Mouse (Mus musculus) limb, embryonic 15.5 days (tissue): ENCODE data around the gene Scimp. TPM values are rescaled to one million over a fixed set of nuclear protein-coding genes. Genes with fewer than 3 reads are reported as not detected.

Experiments
- ATAC-seq: fragments of 200-750 bp; cut with Nextera tagmentation; 2 replicates; pipeline ENCODE4 v1.8.0; 2017; ENCODE audit warnings: low read depth, moderate TSS enrichment; ENCODE audit not compliant: insufficient number of reproducible peaks, low FRiP score, low TSS enrichment
- H3K27ac ChIP-seq: fragments of 300-500 bp; sonication (generic); 2 replicates; pipeline ENCODE4 v1.5.1; 2015; ENCODE audit warnings: moderate library complexity, mild to moderate bottlenecking, inconsistent platforms
- H3K27me3 ChIP-seq: fragments of 300-500 bp; sonication (generic); 2 replicates; pipeline ENCODE4 v1.6.1; 2015; ENCODE audit warnings: inconsistent platforms
- H3K36me3 ChIP-seq: fragments of 300-500 bp; sonication (generic); 2 replicates; pipeline ENCODE4 v1.6.1; 2015; ENCODE audit warnings: inconsistent platforms
- H3K4me1 ChIP-seq: fragments of 300-500 bp; sonication (generic); 2 replicates; pipeline ENCODE4 v1.6.1; 2015; ENCODE audit warnings: inconsistent platforms
- H3K4me2 ChIP-seq: fragments of 300-500 bp; sonication (generic); 2 replicates; pipeline ENCODE4 v1.6.1; 2015; ENCODE audit warnings: mild to moderate bottlenecking, inconsistent platforms
- H3K4me3 ChIP-seq: fragments of 300-500 bp; sonication (generic); 2 replicates; pipeline ENCODE4 v1.5.1; 2015; ENCODE audit warnings: mild to moderate bottlenecking, inconsistent platforms
- H3K9ac ChIP-seq: fragments of 300-500 bp; sonication (generic); 2 replicates; pipeline ENCODE4 v1.6.1; 2015; ENCODE audit warnings: inconsistent platforms
- H3K9me3 ChIP-seq: fragments of 300-500 bp; sonication (generic); 2 replicates; pipeline ENCODE4 v1.6.1; 2016; ENCODE audit warnings: inconsistent platforms
- WGBS: fragments of 180-500 bp; shearing (Covaris S2); methylation state at CpG from one replicate; pipeline ENCODE4 v1.1.7; 2015; 5-methylcytosine and 5-hydroxymethylcytosine counted together
- polyA plus RNA-seq: library from polyadenylated mRNA; unstranded; fragments of >200 nt; fragmentation: Nextera tagmentation; extraction: Ambion mirVana; gene quantifications from 2 replicates; pipeline ENCODE4 v1.2.1, GENCODE M21; 2015

Gene Scimp
- polyA plus RNA-seq, 1 experiment from 2014 or later: 0.27 TPM

GRCm38 (mm10) chr11:70808101-70808500 is 4.3 kb downstream of the Scimp start:
- no peak overlapping the region for H3K4me3 ChIP-seq
- H3K27ac ChIP-seq: no peak overlapping the region
- 0 out of 2 replicates have a peak, but pooled peaks cover 5% of the 10 kb centered on the region for H3K27me3 ChIP-seq
- H3K9me3 ChIP-seq: no peaks in the 10 kb centered on the region
- H3K4me1 ChIP-seq: no peaks in the 10 kb centered on the region
- H3K36me3 ChIP-seq: no peaks in the 10 kb centered on the region
- no peak for ATAC-seq
- WGBS: 62% methylated on average over 3 of the region's 3 CpGs
- H3K4me2 ChIP-seq: no peak overlapping the region
- no peak overlapping the region for H3K9ac ChIP-seq

- H3K36me3 ChIP-seq: no peaks in the 10 kb centered on the region
- H3K9me3 ChIP-seq: no peaks in the 10 kb centered on the region
- H3K27ac ChIP-seq: no peak overlapping the region
- 0 out of 2 replicates have a peak, but pooled peaks cover 5% of the 10 kb centered on the region for H3K27me3 ChIP-seq
- no peak overlapping the region for H3K4me2 ChIP-seq
- H3K4me1 ChIP-seq: no peaks in the 10 kb centered on the region
- H3K9ac ChIP-seq: no peak overlapping the region
- H3K4me3 ChIP-seq: no peak overlapping the region
- 83% methylated on average over 4 of the region's 4 CpGs for WGBS
- ATAC-seq: no peak
Measured at GRCm38 (mm10) chr11:70807630-70808029, 4.8 kb downstream of the Scimp start.

- H3K27me3 ChIP-seq: no peaks in the 10 kb centered on the region
- WGBS: 82% methylated on average over 4 of the region's 4 CpGs
- no peak overlapping the region for H3K9ac ChIP-seq
- H3K4me3 ChIP-seq: no peak overlapping the region
- no peaks in the 10 kb centered on the region for H3K9me3 ChIP-seq
- H3K4me2 ChIP-seq: no peak overlapping the region
- no peak overlapping the region for H3K27ac ChIP-seq
- no peak for ATAC-seq
- H3K36me3 ChIP-seq: no peaks in the 10 kb centered on the region
- H3K4me1 ChIP-seq: no peaks in the 10 kb centered on the region
Measured at GRCm38 (mm10) chr11:70806697-70807096, 5.7 kb downstream of the Scimp start.

DNA sequence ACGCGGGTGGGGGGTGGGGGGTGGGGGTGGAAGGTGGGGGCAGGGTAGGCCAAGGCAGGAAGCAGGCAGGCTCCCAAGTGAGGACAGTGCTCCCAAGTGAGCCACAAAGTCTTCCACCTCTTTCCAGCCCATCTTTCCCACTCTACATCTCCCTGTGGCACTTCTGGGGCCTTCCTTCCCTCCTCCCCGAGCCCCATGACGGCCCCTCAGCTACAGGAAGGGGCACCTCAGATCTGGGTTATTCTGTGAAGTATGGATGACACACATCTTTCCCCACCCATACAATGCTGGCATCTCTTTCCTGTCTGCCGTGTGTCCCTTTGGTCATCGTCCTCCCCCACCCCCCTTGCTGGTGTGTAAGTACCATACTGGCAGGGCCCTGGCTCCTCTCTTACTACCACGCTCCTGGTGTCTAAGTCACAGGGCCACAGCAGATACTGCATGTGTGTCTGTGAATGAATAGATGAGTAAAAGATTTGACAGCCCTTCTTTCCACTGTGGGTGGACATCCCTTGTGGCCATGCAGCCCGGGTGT is 6.7 kb downstream of the Scimp start:
- ATAC-seq: no peak
- no peaks in the 10 kb centered on the region for H3K36me3 ChIP-seq
- H3K27ac ChIP-seq: no peak overlapping the region
- H3K9ac ChIP-seq: no peak overlapping the region
- no peaks in the 10 kb centered on the region for H3K4me1 ChIP-seq
- H3K4me2 ChIP-seq: no peak overlapping the region
- no peak overlapping the region for H3K4me3 ChIP-seq
- no peaks in the 10 kb centered on the region for H3K9me3 ChIP-seq
- WGBS: 80% methylated on average over 8 of the region's 8 CpGs
- no peaks in the 10 kb centered on the region for H3K27me3 ChIP-seq

- 76% methylated on average over 3 of the region's 3 CpGs for WGBS
- no peaks in the 10 kb centered on the region for H3K9me3 ChIP-seq
- H3K27ac ChIP-seq: no peak overlapping the region
- H3K9ac ChIP-seq: no peak overlapping the region
- H3K27me3 ChIP-seq: no peaks in the 10 kb centered on the region
- no peak for ATAC-seq
- H3K4me2 ChIP-seq: no peak overlapping the region
- H3K36me3 ChIP-seq: no peaks in the 10 kb centered on the region
- H3K4me3 ChIP-seq: no peak overlapping the region
- no peaks in the 10 kb centered on the region for H3K4me1 ChIP-seq
Measured at GRCm38 (mm10) chr11:70804395-70804794, 8.0 kb downstream of the Scimp start.

DNA sequence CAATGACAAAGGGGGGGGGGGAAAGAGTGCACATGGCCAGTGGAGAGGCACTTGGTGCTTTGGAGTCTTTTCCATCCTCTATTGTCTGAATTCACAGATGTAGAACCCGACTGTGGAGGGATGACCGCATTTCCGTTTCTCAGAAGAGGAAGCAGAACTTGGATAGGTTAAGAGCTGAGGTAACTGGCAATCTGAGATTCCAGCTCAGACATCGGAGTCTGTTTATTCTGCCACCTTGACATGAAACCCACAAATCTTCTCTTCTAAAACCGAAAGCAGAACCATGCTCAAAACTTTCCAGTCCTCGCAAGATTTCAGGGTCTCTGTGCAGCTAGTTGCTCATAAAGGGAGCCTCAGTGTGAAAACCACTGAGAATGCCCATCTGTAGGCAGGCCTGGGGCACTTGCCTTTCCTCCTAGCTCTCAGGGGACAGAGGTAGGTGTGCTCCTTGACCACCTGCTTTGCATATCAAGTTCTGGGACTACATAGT is 8.6 kb downstream of the Scimp start:
- no peak for ATAC-seq
- Histone ChIP-seq H3K4me2 (no peak overlapping the region), H3K9ac (no peak overlapping the region), H3K36me3 (no peaks in the 10 kb centered on the region), H3K9me3 (no peaks in the 10 kb centered on the region), H3K27ac (no peak overlapping the region), H3K4me1 (no peaks in the 10 kb centered on the region), H3K4me3 (no peak overlapping the region), H3K27me3 (no peaks in the 10 kb centered on the region)
- 78% methylated on average over 6 of the region's 6 CpGs for WGBS

DNA sequence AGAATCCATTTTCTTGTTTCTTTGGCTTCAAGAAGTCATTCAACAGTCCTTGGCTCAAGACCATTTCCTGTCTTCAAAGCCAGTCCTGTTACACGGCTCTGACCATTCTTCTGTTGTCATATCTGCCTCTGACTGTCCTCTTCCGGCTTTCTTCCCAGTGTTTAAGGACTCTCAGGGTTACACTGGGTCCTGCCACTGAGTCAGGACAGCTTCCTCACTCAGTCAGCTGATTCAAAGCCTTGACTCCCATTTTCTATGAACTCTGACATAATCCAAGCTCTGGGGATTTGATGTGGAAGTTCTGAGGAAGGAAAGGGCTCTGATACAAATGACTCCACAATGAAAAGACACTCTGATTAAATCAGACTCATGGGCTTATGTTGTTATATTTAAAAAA is 9.5 kb downstream of the Scimp start:
- no peaks in the 10 kb centered on the region for H3K9me3 ChIP-seq
- H3K36me3 ChIP-seq: no peaks in the 10 kb centered on the region
- H3K4me1 ChIP-seq: no peaks in the 10 kb centered on the region
- no peaks in the 10 kb centered on the region for H3K27me3 ChIP-seq
- 70% methylated on average over 2 of the region's 2 CpGs for WGBS
- no peak overlapping the region for H3K27ac ChIP-seq
- H3K9ac ChIP-seq: no peak overlapping the region
- no peak overlapping the region for H3K4me2 ChIP-seq
- ATAC-seq: no peak
- H3K4me3 ChIP-seq: no peak overlapping the region

DNA sequence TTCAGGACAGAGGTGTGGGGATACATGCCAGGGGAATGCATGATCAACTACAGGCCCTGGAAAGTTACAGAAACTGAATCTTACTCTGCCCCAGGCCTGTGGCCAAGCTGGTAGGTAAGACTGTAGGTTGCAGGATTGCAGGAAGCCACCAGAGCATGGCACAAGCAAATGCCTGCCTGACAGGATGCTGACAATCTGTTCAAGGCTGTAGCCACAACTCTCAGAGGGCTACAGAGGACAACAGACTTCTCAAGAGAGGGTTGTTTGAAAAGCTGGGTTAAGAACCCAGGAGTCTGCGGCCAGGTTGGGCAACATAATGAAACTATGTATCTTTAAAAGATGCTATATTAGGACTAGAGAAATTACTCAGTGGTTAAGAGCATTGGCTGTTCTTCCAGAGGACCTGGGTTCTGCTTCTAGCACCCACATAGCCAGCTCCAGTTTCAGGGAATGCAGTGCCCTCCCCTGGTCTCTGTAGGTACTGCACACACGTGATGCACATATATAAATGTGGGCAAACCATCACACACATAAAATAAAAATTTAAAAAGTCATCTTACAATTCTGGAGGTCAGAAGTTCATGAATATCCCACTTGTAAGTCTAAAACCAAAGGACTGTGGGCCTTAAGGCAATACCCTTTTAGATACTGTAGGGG is 10.1 kb downstream of the Scimp start:
- Histone ChIP-seq H3K4me2 (no peak overlapping the region), H3K4me3 (no peak overlapping the region), H3K9me3 (no peaks in the 10 kb centered on the region), H3K27ac (no peak overlapping the region), H3K36me3 (no peaks in the 10 kb centered on the region), H3K4me1 (no peaks in the 10 kb centered on the region), H3K27me3 (no peaks in the 10 kb centered on the region), H3K9ac (no peak overlapping the region)
- WGBS: 87% methylated on average over 2 of the region's 2 CpGs
- ATAC-seq: no peak

- no peaks in the 10 kb centered on the region for H3K27me3 ChIP-seq
- H3K4me2 ChIP-seq: no peak overlapping the region
- no peaks in the 10 kb centered on the region for H3K36me3 ChIP-seq
- H3K4me1 ChIP-seq: no peaks in the 10 kb centered on the region
- H3K4me3 ChIP-seq: no peak overlapping the region
- 88% methylated on average over 1 of the region's 1 CpGs for WGBS
- no peak overlapping the region for H3K27ac ChIP-seq
- no peak overlapping the region for H3K9ac ChIP-seq
- no peak for ATAC-seq
- no peaks in the 10 kb centered on the region for H3K9me3 ChIP-seq
Measured at GRCm38 (mm10) chr11:70792409-70792808, 20.0 kb downstream of the Scimp start.

- H3K27ac ChIP-seq: no peak overlapping the region
- no peak overlapping the region for H3K9ac ChIP-seq
- H3K9me3 ChIP-seq: no peaks in the 10 kb centered on the region
- ATAC-seq: no peak
- no peaks in the 10 kb centered on the region for H3K27me3 ChIP-seq
- no peaks in the 10 kb centered on the region for H3K36me3 ChIP-seq
- no peak overlapping the region for H3K4me3 ChIP-seq
- no peaks in the 10 kb centered on the region for H3K4me1 ChIP-seq
- WGBS: 77% methylated on average over 5 of the region's 5 CpGs
- no peak overlapping the region for H3K4me2 ChIP-seq
Measured at GRCm38 (mm10) chr11:70791676-70792075, 20.7 kb downstream of the Scimp start.

DNA sequence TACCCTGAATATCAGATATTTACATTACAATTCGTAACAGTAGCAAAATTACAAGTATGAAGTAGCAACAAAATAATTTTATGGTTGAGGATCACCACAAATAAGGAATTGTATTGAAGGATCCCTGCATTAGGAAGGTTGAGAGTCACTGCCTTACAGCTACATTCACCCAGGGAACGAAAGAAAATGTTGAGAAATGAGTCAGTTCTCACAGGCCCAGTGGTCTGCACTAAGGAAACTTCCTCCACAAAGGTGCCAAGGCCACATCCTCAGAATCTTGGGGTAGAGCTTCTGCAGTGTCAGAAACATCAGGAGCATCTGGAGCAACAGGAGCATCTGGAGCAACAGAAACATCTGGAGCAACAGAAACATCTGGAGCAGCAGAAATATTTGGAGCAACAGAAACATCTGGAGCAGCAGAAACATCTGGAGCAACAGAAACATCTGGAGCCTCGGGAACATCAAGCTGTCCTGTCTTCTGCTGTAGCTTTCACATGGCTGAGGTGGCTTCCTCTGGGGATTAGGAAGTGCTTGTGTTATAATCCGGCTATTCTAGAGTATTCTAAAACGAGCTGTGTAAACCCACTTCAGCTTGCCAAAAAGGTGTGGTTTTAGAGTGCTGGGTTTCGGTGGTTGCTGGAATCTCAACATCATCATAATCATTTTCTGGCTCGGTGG is 21.4 kb downstream of the Scimp start:
- Histone ChIP-seq H3K36me3 (no peaks in the 10 kb centered on the region), H3K27ac (no peak overlapping the region), H3K4me1 (no peaks in the 10 kb centered on the region), H3K27me3 (no peaks in the 10 kb centered on the region), H3K9ac (no peak overlapping the region), H3K4me3 (no peak overlapping the region), H3K9me3 (no peaks in the 10 kb centered on the region), H3K4me2 (no peak overlapping the region)
- no peak for ATAC-seq
- 53% methylated on average over 7 of the region's 7 CpGs for WGBS

DNA sequence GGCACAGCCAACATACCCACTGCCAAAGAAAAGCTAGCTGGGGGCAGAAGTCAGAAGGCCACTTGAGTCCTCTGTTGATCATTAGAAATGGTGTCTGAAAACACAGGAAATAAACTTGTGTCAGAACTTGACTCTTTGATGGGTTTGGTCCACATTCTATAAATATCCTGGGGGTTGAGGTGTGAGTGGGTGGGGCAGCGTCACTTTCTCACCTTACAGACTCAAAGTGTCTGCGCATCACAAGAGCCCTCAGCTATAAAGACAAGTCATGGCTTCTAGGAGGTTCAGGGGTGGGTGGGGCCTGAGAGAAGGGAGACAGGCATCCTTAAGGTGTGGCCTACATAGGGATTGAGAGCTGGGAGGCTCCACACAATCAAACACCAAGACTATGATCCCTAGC is 22.0 kb downstream of the Scimp start:
- H3K9me3 ChIP-seq: no peaks in the 10 kb centered on the region
- ATAC-seq: no peak
- WGBS: 77% methylated on average over 2 of the region's 2 CpGs
- no peaks in the 10 kb centered on the region for H3K36me3 ChIP-seq
- no peaks in the 10 kb centered on the region for H3K27me3 ChIP-seq
- H3K4me3 ChIP-seq: no peak overlapping the region
- no peak overlapping the region for H3K4me2 ChIP-seq
- no peak overlapping the region for H3K27ac ChIP-seq
- H3K9ac ChIP-seq: no peak overlapping the region
- H3K4me1 ChIP-seq: no peaks in the 10 kb centered on the region
